Mouse (Mus musculus) liver, postnatal 0 days (tissue): ENCODE measurements at regions not wholly inside any gene's neighbourhood (a gene's known extent, or its start where the extent isn't known, plus 50 kb on each side); places are given as distances from the start of the nearest gene placed in this dataset.

Experiments
- CTCF ChIP-seq: sonication (generic); IDR thresholded peaks from 2 replicates; pipeline ENCODE4 v1.5.1; 2016; ENCODE audit warnings: antibody characterized with exemption, low read depth
- EP300 ChIP-seq: IDR thresholded peaks from 2 replicates; pipeline ENCODE4 v1.6.1; 2016; ENCODE audit warnings: antibody characterized with exemption, low read depth, mild to moderate bottlenecking

- no peak for TF ChIP-seq CTCF
- TF ChIP-seq EP300, result no peak
Measured at GRCm38 (mm10) chr5:126862078-126862477, 379.5 kb upstream of the Tmem132c start.
